Mouse (Mus musculus): ENCODE measurements around the gene Rbp3. TPM values are rescaled to one million over a fixed set of nuclear protein-coding genes. Genes with fewer than 3 reads are reported as not detected.
A peak's percentile ranks its signal among the peaks of the same experiment; 100 is the strongest.

Gene Rbp3
- polyA plus RNA-seq, 1 experiment from 2014 or later, result not detected

GRCm38 (mm10) chr14:33991971-33992370, 38.2 kb downstream of the Rbp3 start:
- Histone ChIP-seq H3K4me3 (ENCODE audit: low read depth, low read length) (no peak overlapping the region), H3K4me2 (replicated peaks; ENCODE audit: low read depth) (no peak overlapping the region), H3K9me3 (ENCODE audit: control insufficient read depth) (no peaks in the 10 kb centered on the region), H3K27me3 (replicated peaks; ENCODE audit: control insufficient read depth, insufficient read depth, low read length) (no peaks in the 10 kb centered on the region), H3K27ac (ENCODE audit: low read depth, low read length) (no peak overlapping the region), H3K36me3 (ENCODE audit: control insufficient read depth, insufficient read depth) (no peaks in the 10 kb centered on the region), H3K4me1 (replicated peaks; ENCODE audit: control insufficient read depth, insufficient read depth, low read length) (no peaks in the 10 kb centered on the region), H3K9ac (ENCODE audit: low read depth, low read length) (no peak overlapping the region)
- ATAC-seq, result no peak
- WGBS, result 72% methylated on average over 4 of the region's 4 CpGs
- TF ChIP-seq CTCF (IDR thresholded peaks at IDR 0.05; ENCODE audit: low read depth), result no peak

- Histone ChIP-seq H3K4me2 (replicated peaks; ENCODE audit: low read depth) (no peak overlapping the region), H3K4me3 (ENCODE audit: low read depth, low read length) (no peak overlapping the region), H3K27me3 (replicated peaks; ENCODE audit: control insufficient read depth, insufficient read depth, low read length) (no peaks in the 10 kb centered on the region), H3K36me3 (ENCODE audit: control insufficient read depth, insufficient read depth) (no peaks in the 10 kb centered on the region), H3K9me3 (ENCODE audit: control insufficient read depth) (no peaks in the 10 kb centered on the region), H3K9ac (ENCODE audit: low read depth, low read length) (no peak overlapping the region), H3K27ac (ENCODE audit: low read depth, low read length) (no peak overlapping the region), H3K4me1 (replicated peaks; ENCODE audit: control insufficient read depth, insufficient read depth, low read length) (no peaks in the 10 kb centered on the region)
- TF ChIP-seq CTCF (IDR thresholded peaks at IDR 0.05; ENCODE audit: low read depth), result no peak
- ATAC-seq, result no peak
- 92% methylated on average over 9 of the region's 9 CpGs for WGBS
Observed at GRCm38 (mm10) chr14:33993051-33993450, 39.2 kb downstream of the Rbp3 start.

GRCm38 (mm10) chr14:33993521-33994289, 39.9 kb downstream of the Rbp3 start:
- H3K9me3 ChIP-seq (ENCODE audit: control insufficient read depth), result no peaks in the 10 kb centered on the region
- no peak overlapping the region for H3K4me2 ChIP-seq (replicated peaks; ENCODE audit: low read depth)
- no peak for TF ChIP-seq CTCF (IDR thresholded peaks at IDR 0.05; ENCODE audit: low read depth)
- 80% methylated on average over 6 of the region's 6 CpGs for WGBS
- H3K27ac ChIP-seq (ENCODE audit: low read depth, low read length), result no peak overlapping the region
- no peak for ATAC-seq
- H3K4me3 ChIP-seq (ENCODE audit: low read depth, low read length), result no peak overlapping the region
- no peaks in the 10 kb centered on the region for H3K27me3 ChIP-seq (replicated peaks; ENCODE audit: control insufficient read depth, insufficient read depth, low read length)
- no peaks in the 10 kb centered on the region for H3K36me3 ChIP-seq (ENCODE audit: control insufficient read depth, insufficient read depth)
- H3K4me1 ChIP-seq (replicated peaks; ENCODE audit: control insufficient read depth, insufficient read depth, low read length), result no peaks in the 10 kb centered on the region
- no peak overlapping the region for H3K9ac ChIP-seq (ENCODE audit: low read depth, low read length)

- Histone ChIP-seq H3K4me2 (replicated peaks; ENCODE audit: low read depth) (no peak overlapping the region), H3K9me3 (ENCODE audit: control insufficient read depth) (no peaks in the 10 kb centered on the region), H3K27ac (ENCODE audit: low read depth, low read length) (no peak overlapping the region), H3K27me3 (replicated peaks; ENCODE audit: control insufficient read depth, insufficient read depth, low read length) (no peaks in the 10 kb centered on the region), H3K9ac (ENCODE audit: low read depth, low read length) (no peak overlapping the region), H3K36me3 (ENCODE audit: control insufficient read depth, insufficient read depth) (no peaks in the 10 kb centered on the region), H3K4me1 (replicated peaks; ENCODE audit: control insufficient read depth, insufficient read depth, low read length) (no peaks in the 10 kb centered on the region), H3K4me3 (ENCODE audit: low read depth, low read length) (no peak overlapping the region)
- no peak for ATAC-seq
- TF ChIP-seq CTCF (IDR thresholded peaks at IDR 0.05; ENCODE audit: low read depth), result 0 out of 2 replicates have a peak, but pooled peaks have one; percentile 17
- WGBS, result 45% methylated on average over 6 of the region's 6 CpGs
Observed at GRCm38 (mm10) chr14:33997427-33997826, 43.6 kb downstream of the Rbp3 start.

- no peak overlapping the region for H3K9ac ChIP-seq (ENCODE audit: low read depth, low read length)
- no peak for TF ChIP-seq CTCF (IDR thresholded peaks at IDR 0.05; ENCODE audit: low read depth)
- H3K27me3 ChIP-seq (replicated peaks; ENCODE audit: control insufficient read depth, insufficient read depth, low read length), result no peaks in the 10 kb centered on the region
- H3K4me2 ChIP-seq (replicated peaks; ENCODE audit: low read depth), result no peak overlapping the region
- no peaks in the 10 kb centered on the region for H3K9me3 ChIP-seq (ENCODE audit: control insufficient read depth)
- H3K4me3 ChIP-seq (ENCODE audit: low read depth, low read length), result no peak overlapping the region
- ATAC-seq, result no peak
- no peak overlapping the region for H3K27ac ChIP-seq (ENCODE audit: low read depth, low read length)
- H3K4me1 ChIP-seq (replicated peaks; ENCODE audit: control insufficient read depth, insufficient read depth, low read length), result no peaks in the 10 kb centered on the region
- H3K36me3 ChIP-seq (ENCODE audit: control insufficient read depth, insufficient read depth), result no peaks in the 10 kb centered on the region
Observed at GRCm38 (mm10) chr14:34000076-34000475, 46.3 kb downstream of the Rbp3 start.

- Histone ChIP-seq H3K4me2 (replicated peaks; ENCODE audit: low read depth) (no peak overlapping the region), H3K4me3 (ENCODE audit: low read depth, low read length) (no peak overlapping the region), H3K36me3 (ENCODE audit: control insufficient read depth, insufficient read depth) (no peaks in the 10 kb centered on the region), H3K4me1 (replicated peaks; ENCODE audit: control insufficient read depth, insufficient read depth, low read length) (no peaks in the 10 kb centered on the region), H3K9me3 (ENCODE audit: control insufficient read depth) (no peaks in the 10 kb centered on the region), H3K9ac (ENCODE audit: low read depth, low read length) (no peak overlapping the region), H3K27ac (ENCODE audit: low read depth, low read length) (no peak overlapping the region), H3K27me3 (replicated peaks; ENCODE audit: control insufficient read depth, insufficient read depth, low read length) (no peaks in the 10 kb centered on the region)
- no peak for TF ChIP-seq CTCF (IDR thresholded peaks at IDR 0.05; ENCODE audit: low read depth)
- ATAC-seq, result no peak
Observed at GRCm38 (mm10) chr14:34001445-34001844, 47.6 kb downstream of the Rbp3 start.
